Mouse (Mus musculus) midbrain, embryonic 14.5 days (tissue): Measurements from ENCODE around the gene Gm49339. TPM values are rescaled to one million over a fixed set of nuclear protein-coding genes. Genes with fewer than 3 reads are reported as not detected.

Experiments used
- polyA plus RNA-seq: library from polyadenylated mRNA; unstranded; fragments of >200 nt; fragmentation: Nextera tagmentation; extraction: Ambion mirVana; gene quantifications from 2 replicates; pipeline ENCODE4 v1.2.1, GENCODE M21; 2014

Gene Gm49339
- polyA plus RNA-seq, 1 experiment from 2014 or later: not detected

Other genes starting within 250 kb of the Gm49339 start
- gene Lilr4b, start within 50 bp of the Gm49339 start, polyA plus RNA-seq: 0.12 and 0.71 TPM in 2 replicates
- 3.4 TPM in 1 of 2 replicates, not detected in the other for gene Lilrb4a, start 10.3 kb downstream of the Gm49339 start, polyA plus RNA-seq
- gene Fam162b, start 109.9 kb downstream of the Gm49339 start, polyA plus RNA-seq: 1.5 and 2.6 TPM in 2 replicates
- not detected in 2 replicates for gene Gprc6a, start 150.8 kb downstream of the Gm49339 start, polyA plus RNA-seq
- not detected in 2 replicates for gene Rfx6, start 197.1 kb downstream of the Gm49339 start, polyA plus RNA-seq